Mouse (Mus musculus) megakaryocyte, embryonic 14.5 days (primary cell): Measurements from ENCODE around the gene Zfp867.

Experiments
- FLI1 ChIP-seq: IDR thresholded peaks from 2 replicates; pipeline ENCODE4 v1.6.1; 2012; ENCODE audit warnings: low read length, inconsistent platforms, mixed read lengths
- GATA1 ChIP-seq: IDR thresholded peaks from 3 replicates; pipeline ENCODE4 v1.6.1; 2012; ENCODE audit warnings: mixed read lengths, low read length, inconsistent platforms, borderline replicate concordance

DNA sequence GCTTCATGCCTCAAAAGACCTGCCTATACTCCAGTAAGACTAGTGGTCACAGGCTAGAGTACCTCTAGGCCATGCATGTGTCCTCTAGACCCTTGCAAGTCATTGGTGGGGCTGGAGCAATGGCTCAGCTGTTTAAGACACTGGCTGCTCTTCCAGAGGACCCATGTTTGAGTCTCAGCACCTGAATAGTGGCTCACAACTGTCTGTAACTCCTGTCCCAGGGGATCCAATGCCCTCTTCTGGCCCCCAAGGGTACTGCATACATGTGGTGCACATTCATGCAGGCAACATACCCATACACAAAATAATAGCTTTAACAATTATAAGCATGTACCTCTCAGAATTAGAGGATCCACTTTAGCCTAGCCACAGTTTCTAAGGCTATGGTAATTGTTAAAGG is 29.2 kb downstream of the Zfp867 start:
- TF ChIP-seq GATA1 (no peak), FLI1 (no peak)
